Mouse (Mus musculus): ENCODE measurements at regions not wholly inside any gene's neighbourhood (a gene's known extent, or its start where the extent isn't known, plus 50 kb on each side); places are given as distances from the start of the nearest gene placed in this dataset.

- H3K4me3 ChIP-seq = no peak overlapping the region
- H3K4me1 ChIP-seq (replicated peaks) = no peaks in the 10 kb centered on the region
- H3K27me3 ChIP-seq = no peaks in the 10 kb centered on the region
- H3K9me3 ChIP-seq = no peaks in the 10 kb centered on the region
- no peak overlapping the region for H3K9ac ChIP-seq
- no peaks in the 10 kb centered on the region for H3K36me3 ChIP-seq
- no peak overlapping the region for H3K4me2 ChIP-seq
- 0 out of 2 replicates have a peak, but pooled peaks have one; percentile 54 for ATAC-seq (ENCODE audit: low FRiP score)
- H3K27ac ChIP-seq = no peak overlapping the region
- 43% methylated on average over 5 of the region's 5 CpGs for WGBS
Measured at GRCm38 (mm10) chr4:92396421-92397232, 205.1 kb upstream of the Gm12666 start.
